Mouse (Mus musculus) forebrain, embryonic 12.5 days (tissue): ENCODE measurements around the gene Arhgap22. TPM values are rescaled to one million over a fixed set of nuclear protein-coding genes. Genes with fewer than 3 reads are reported as not detected.

ENCODE experiments used
- ATAC-seq: fragments of 200-750 bp; cut with Nextera tagmentation; 2 replicates; pipeline ENCODE4 v1.8.0; 2017; ENCODE audit warnings: moderate TSS enrichment; ENCODE audit not compliant: low FRiP score
- H3K27ac ChIP-seq: fragments of 300-500 bp; sonication (generic); 2 replicates; pipeline ENCODE4 v1.5.1; 2016; ENCODE audit warnings: mild to moderate bottlenecking
- H3K27me3 ChIP-seq: fragments of 300-500 bp; sonication (generic); 2 replicates; pipeline ENCODE4 v1.6.1; 2016; ENCODE audit warnings: mild to moderate bottlenecking
- H3K36me3 ChIP-seq: fragments of 300-500 bp; sonication (generic); replicated peaks from 2 replicates; pipeline ENCODE4 v1.6.1; 2016; ENCODE audit warnings: mild to moderate bottlenecking
- H3K4me1 ChIP-seq: fragments of 300-500 bp; sonication (generic); 2 replicates; pipeline ENCODE4 v1.6.1; 2016
- H3K4me2 ChIP-seq: fragments of 300-500 bp; sonication (generic); 2 replicates; pipeline ENCODE4 v1.6.1; 2016; ENCODE audit warnings: mild to moderate bottlenecking, moderate library complexity
- H3K4me3 ChIP-seq: fragments of 300-500 bp; sonication (generic); replicated peaks from 2 replicates; pipeline ENCODE4 v1.5.1; 2016; ENCODE audit warnings: mild to moderate bottlenecking
- H3K9ac ChIP-seq: fragments of 300-500 bp; sonication (generic); 2 replicates; pipeline ENCODE4 v1.6.1; 2016; ENCODE audit warnings: mild to moderate bottlenecking
- H3K9me3 ChIP-seq: fragments of 300-500 bp; sonication (generic); 2 replicates; pipeline ENCODE4 v1.6.1; 2016
- WGBS: fragments of 180-500 bp; shearing (Covaris S2); methylation state at CpG from one replicate; pipeline ENCODE4 v1.1.7; 2016; 5-methylcytosine and 5-hydroxymethylcytosine counted together
- polyA plus RNA-seq: library from polyadenylated mRNA; unstranded; fragments of >200 nt; fragmentation: Nextera tagmentation; extraction: Ambion mirVana; gene quantifications from 2 replicates; pipeline ENCODE4 v1.2.1, GENCODE M21; 2016

Gene Arhgap22
- polyA plus RNA-seq, 1 experiment from 2014 or later: 0.55 TPM

DNA sequence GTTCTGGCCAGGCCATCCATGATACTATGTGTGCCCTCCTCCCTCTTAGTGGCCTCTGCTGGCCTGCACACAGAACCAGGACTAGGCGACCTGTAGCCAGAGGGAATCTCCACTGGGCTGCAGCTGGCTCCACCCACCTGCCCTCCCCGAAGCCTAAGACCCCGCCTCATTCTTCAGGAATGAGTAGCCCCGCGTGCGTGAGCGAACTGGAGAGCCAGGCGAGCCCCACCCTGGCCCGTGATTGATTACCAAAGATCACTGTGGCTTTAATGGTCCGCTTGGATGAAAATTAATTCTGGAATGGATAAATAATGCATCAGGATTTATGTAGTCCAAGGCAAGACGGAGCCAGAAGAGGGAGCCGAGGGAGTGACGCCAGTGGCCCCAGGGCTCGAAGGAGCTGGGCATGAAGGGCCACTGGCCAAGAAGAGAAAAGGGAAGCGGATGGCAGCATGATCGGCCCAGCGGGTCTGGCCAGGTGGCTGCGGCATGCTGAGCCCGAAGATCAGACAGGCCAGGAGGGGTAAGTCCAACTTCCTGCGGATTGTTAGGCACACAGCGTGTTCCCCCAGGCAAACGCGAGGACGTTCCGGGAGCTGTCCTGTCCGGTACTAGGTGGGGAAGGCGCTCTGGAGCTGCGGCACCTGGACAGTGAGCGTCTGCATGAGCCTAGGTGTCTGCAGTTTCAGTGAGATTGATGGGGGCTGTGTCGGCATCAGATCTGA lies 36.6 kb downstream of the Arhgap22 start:
- Histone ChIP-seq H3K4me2 (peak overlapping the region; percentile 83), H3K36me3 (no peaks in the 10 kb centered on the region), H3K4me1 (peaks cover 15% of the 10 kb centered on the region), H3K27ac (no peak overlapping the region), H3K9ac (peak overlapping the region; percentile 47; the same call in 1 of the 2 replicates), H3K27me3 (peaks cover 35% of the 10 kb centered on the region), H3K9me3 (no peaks in the 10 kb centered on the region), H3K4me3 (peak overlapping the region; percentile 40)
- 1% methylated on average over 30 of the region's 30 CpGs for WGBS
- peak; percentile 60; the same call in 1 of the 2 replicates for ATAC-seq

DNA sequence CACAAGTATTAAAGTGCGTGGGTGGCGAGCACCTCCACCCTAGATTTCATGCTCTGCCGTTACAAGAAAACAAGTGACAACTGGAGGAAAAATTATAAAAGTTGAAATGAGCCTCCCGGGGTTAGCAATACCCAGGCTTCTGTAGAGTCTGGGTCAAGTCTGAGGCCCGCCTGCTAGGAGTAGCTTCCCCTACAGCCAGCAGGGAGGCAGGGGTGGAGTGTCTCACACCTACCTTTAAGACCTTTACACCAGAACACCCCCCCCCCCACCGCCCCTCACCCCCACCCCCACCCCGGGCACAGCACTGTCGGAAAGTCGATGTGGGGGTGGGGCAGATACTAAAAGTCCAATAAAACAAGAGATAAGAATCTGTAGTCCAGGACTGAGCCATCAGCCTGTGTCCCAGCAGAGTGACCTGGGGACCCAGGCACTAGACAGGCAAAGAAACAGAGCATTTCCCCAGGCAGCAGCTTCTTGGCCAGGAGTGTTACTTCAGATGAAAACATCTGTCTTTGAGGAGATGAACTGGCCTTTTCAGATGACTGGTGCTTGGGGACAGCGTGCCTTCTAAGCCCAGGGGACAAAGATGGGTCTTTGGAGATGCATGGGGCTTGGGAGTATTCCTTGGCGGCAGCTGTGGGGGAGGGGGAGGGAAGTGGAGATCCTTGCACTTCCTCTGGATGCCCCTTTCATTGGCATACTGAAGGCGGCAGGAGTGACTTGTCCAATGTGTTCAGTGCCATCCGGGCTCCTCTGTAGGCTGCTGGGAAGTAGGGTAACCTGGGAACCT lies 37.3 kb downstream of the Arhgap22 start:
- no peak for ATAC-seq
- WGBS: 6% methylated on average over 13 of the region's 13 CpGs
- 0 out of 2 replicates have a peak overlapping the region, but pooled peaks have one; percentile 47 for H3K9ac ChIP-seq

DNA sequence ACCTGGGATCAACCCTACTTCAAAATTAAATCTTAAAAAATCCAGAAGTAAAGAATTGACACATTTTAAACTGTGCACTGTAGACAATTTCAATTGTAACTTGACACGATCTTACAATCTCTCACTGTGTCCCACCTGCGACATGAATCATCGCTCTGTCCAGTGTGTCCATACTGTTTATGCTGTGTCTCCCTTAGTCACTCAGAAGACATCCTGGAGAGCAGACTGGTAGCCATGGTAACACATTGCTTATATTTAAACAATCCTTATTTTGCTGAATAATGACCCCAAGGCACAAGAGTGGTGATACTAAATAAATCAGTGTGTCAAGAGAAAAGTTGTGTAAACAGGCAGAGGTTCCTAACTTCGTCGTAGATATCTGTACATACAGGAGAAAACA lies 44.4 kb downstream of the Arhgap22 start:
- no peak overlapping the region for H3K4me2 ChIP-seq
- H3K27me3 ChIP-seq: no peaks in the 10 kb centered on the region
- WGBS: 91% methylated on average over 5 of the region's 5 CpGs
- no peak overlapping the region for H3K27ac ChIP-seq
- no peak overlapping the region for H3K9ac ChIP-seq
- no peaks in the 10 kb centered on the region for H3K9me3 ChIP-seq
- H3K36me3 ChIP-seq: no peaks in the 10 kb centered on the region
- H3K4me3 ChIP-seq: no peak overlapping the region
- no peak for ATAC-seq
- H3K4me1 ChIP-seq: no peaks in the 10 kb centered on the region

More for the DNA sequence above, 37.3 kb downstream of the Arhgap22 start:
- Histone ChIP-seq H3K4me1 (peaks cover 15% of the 10 kb centered on the region), H3K27ac (no peak overlapping the region), H3K4me3 (peak overlapping the region; percentile 40), H3K9me3 (no peaks in the 10 kb centered on the region), H3K4me2 (peak overlapping the region; percentile 83), H3K36me3 (no peaks in the 10 kb centered on the region), H3K27me3 (peaks cover 35% of the 10 kb centered on the region)

DNA sequence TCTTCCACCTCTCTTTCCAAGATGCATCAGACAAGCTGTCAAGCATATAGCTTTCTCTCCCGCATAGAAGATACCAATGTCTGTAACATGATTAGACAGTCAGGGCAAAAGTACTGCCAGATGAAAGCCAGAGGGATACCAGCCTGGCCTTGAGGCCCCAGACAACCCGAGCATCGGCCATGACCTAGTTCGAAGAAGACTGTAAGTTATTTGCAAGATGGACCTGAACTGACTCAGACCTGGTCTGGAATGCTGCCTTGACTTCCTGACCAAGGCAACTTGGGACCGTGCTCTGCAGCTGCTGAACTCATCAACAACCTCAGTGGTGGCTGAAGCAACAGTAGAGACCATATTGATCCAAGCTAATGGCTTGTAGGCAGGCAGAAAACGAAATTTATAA lies 46.3 kb downstream of the Arhgap22 start:
- Histone ChIP-seq H3K9me3 (no peaks in the 10 kb centered on the region), H3K4me2 (no peak overlapping the region), H3K36me3 (no peaks in the 10 kb centered on the region), H3K27ac (no peak overlapping the region), H3K4me3 (no peak overlapping the region), H3K4me1 (no peaks in the 10 kb centered on the region), H3K27me3 (no peaks in the 10 kb centered on the region), H3K9ac (no peak overlapping the region)
- 91% methylated on average over 6 of the region's 6 CpGs for WGBS
- ATAC-seq: no peak

- no peak overlapping the region for H3K4me2 ChIP-seq
- no peak overlapping the region for H3K9ac ChIP-seq
- no peak overlapping the region for H3K27ac ChIP-seq
- no peaks in the 10 kb centered on the region for H3K27me3 ChIP-seq
- H3K4me1 ChIP-seq: no peaks in the 10 kb centered on the region
- no peak overlapping the region for H3K4me3 ChIP-seq
- WGBS: 95% methylated on average over 13 of the region's 13 CpGs
- peaks cover 5% of the 10 kb centered on the region; the same call in 1 of the 2 replicates for H3K9me3 ChIP-seq
- H3K36me3 ChIP-seq: no peaks in the 10 kb centered on the region
- no peak for ATAC-seq
Observed at GRCm38 (mm10) chr14:33264795-33265194, 51.0 kb downstream of the Arhgap22 start.

GRCm38 (mm10) chr14:33276240-33276639 lies 62.4 kb downstream of the Arhgap22 start:
- Histone ChIP-seq H3K9ac (no peak overlapping the region), H3K9me3 (no peaks in the 10 kb centered on the region), H3K27ac (no peak overlapping the region), H3K27me3 (no peaks in the 10 kb centered on the region), H3K4me1 (no peaks in the 10 kb centered on the region), H3K36me3 (no peaks in the 10 kb centered on the region), H3K4me2 (no peak overlapping the region), H3K4me3 (no peak overlapping the region)
- ATAC-seq: no peak
- WGBS: 84% methylated on average over 2 of the region's 2 CpGs

DNA sequence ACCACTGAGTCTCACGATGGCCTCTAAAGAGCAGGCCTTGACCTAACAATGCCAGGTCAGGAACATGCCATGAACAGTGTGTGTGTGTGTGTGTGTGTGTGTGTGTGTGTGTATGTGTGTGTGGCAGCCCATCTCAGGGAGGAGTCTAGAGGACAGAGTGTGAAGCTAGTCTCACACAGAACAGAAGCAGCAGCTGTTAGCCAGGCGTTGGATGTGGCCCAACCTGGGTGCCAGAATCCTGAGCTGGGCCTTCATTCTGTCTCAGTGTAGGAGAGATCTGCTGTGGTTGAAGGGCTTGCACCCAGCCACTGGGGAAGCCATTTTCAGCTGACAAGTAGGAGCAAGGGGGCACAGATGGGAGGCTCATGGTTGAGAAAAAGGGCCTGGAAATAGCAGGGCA lies 64.5 kb downstream of the Arhgap22 start:
- no peaks in the 10 kb centered on the region for H3K27me3 ChIP-seq

DNA sequence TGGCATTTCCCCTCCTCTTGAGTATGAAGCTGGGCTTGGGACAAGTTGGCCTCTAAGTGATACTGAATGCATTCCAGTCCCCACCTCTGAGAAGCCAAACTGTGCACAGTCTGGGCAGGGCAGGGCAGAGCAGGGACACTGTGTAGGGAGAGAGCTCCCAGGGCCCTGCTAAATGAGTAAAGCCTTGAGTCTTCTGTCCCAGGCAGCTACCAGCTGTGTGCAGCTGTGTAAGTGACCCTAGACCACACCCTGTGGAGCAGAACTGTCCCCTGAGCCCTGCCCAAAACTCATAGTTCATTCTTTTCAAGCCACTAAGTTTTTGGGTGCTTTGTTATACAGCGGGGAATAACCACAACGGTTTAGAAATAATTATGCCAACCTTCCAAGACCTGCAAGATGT lies 67.1 kb downstream of the Arhgap22 start:
- H3K4me3 ChIP-seq: no peak overlapping the region
- H3K27me3 ChIP-seq: no peaks in the 10 kb centered on the region
- no peak overlapping the region for H3K27ac ChIP-seq
- H3K9ac ChIP-seq: no peak overlapping the region
- 92% methylated on average over 2 of the region's 2 CpGs for WGBS
- no peak for ATAC-seq
- H3K9me3 ChIP-seq: no peaks in the 10 kb centered on the region
- H3K4me2 ChIP-seq: no peak overlapping the region
- no peaks in the 10 kb centered on the region for H3K36me3 ChIP-seq
- 0 out of 2 replicates have a peak, but pooled peaks cover 2% of the 10 kb centered on the region for H3K4me1 ChIP-seq

More for the DNA sequence above, 64.5 kb downstream of the Arhgap22 start:
- no peak for ATAC-seq
- Histone ChIP-seq H3K4me1 (0 out of 2 replicates have a peak, but pooled peaks cover 2% of the 10 kb centered on the region), H3K36me3 (no peaks in the 10 kb centered on the region), H3K9me3 (no peaks in the 10 kb centered on the region), H3K27ac (no peak overlapping the region), H3K4me2 (no peak overlapping the region), H3K4me3 (no peak overlapping the region), H3K9ac (no peak overlapping the region)
- WGBS: 83% methylated on average over 2 of the region's 2 CpGs

GRCm38 (mm10) chr14:33282447-33282846 lies 68.6 kb downstream of the Arhgap22 start:
- 89% methylated on average over 4 of the region's 4 CpGs for WGBS
- Histone ChIP-seq H3K9ac (no peak overlapping the region), H3K36me3 (no peaks in the 10 kb centered on the region), H3K9me3 (no peaks in the 10 kb centered on the region), H3K27ac (no peak overlapping the region), H3K4me1 (0 out of 2 replicates have a peak, but pooled peaks cover 2% of the 10 kb centered on the region), H3K4me3 (no peak overlapping the region), H3K27me3 (no peaks in the 10 kb centered on the region), H3K4me2 (no peak overlapping the region)
- no peak for ATAC-seq

GRCm38 (mm10) chr14:33287920-33288319 lies 74.1 kb downstream of the Arhgap22 start:
- WGBS: 68% methylated on average over 4 of the region's 4 CpGs
- Histone ChIP-seq H3K4me3 (no peak overlapping the region), H3K27me3 (no peaks in the 10 kb centered on the region), H3K36me3 (no peaks in the 10 kb centered on the region), H3K4me1 (0 out of 2 replicates have a peak, but pooled peaks cover 2% of the 10 kb centered on the region), H3K4me2 (no peak overlapping the region), H3K9me3 (no peaks in the 10 kb centered on the region), H3K9ac (no peak overlapping the region), H3K27ac (no peak overlapping the region)
- no peak for ATAC-seq

- H3K9ac ChIP-seq: no peak overlapping the region
- H3K4me3 ChIP-seq: no peak overlapping the region
- WGBS: 86% methylated on average over 9 of the region's 9 CpGs
- no peak for ATAC-seq
- H3K36me3 ChIP-seq: no peaks in the 10 kb centered on the region
- H3K4me2 ChIP-seq: no peak overlapping the region
- no peaks in the 10 kb centered on the region for H3K27me3 ChIP-seq
- H3K4me1 ChIP-seq: no peaks in the 10 kb centered on the region
- H3K9me3 ChIP-seq: no peaks in the 10 kb centered on the region
- no peak overlapping the region for H3K27ac ChIP-seq
Observed at GRCm38 (mm10) chr14:33290038-33290437, 76.2 kb downstream of the Arhgap22 start.

DNA sequence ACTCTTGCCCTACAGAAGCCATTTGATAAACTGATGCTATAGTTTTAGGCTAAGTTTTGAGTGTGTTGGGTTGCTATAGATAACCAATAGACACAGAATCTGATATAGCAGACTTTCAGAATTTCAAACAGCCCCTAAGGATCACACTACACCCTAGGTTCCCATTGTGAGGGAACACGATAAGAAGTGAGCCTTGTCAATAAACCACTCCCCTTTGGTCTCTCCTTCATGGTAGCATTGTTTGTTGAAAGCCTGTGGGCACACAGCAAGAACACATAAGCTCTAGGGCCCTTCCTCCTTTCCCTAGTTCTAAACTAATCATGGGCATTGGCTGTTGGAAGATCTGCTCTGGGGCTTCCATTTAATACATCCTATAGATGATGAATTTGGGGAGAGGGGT lies 80.7 kb downstream of the Arhgap22 start:
- ATAC-seq: no peak
- 40% methylated on average over 1 of the region's 1 CpGs for WGBS
- H3K9me3 ChIP-seq: no peaks in the 10 kb centered on the region
- no peak overlapping the region for H3K4me2 ChIP-seq
- H3K36me3 ChIP-seq: no peaks in the 10 kb centered on the region
- H3K9ac ChIP-seq: no peak overlapping the region
- no peaks in the 10 kb centered on the region for H3K27me3 ChIP-seq
- no peak overlapping the region for H3K27ac ChIP-seq
- H3K4me3 ChIP-seq: no peak overlapping the region
- H3K4me1 ChIP-seq: peaks cover 4% of the 10 kb centered on the region; the same call in 1 of the 2 replicates
